Mouse (Mus musculus) stomach, postnatal 0 days (tissue): ENCODE data around the gene Uso1.

ENCODE experiments used
- CTCF ChIP-seq: IDR thresholded peaks from 2 replicates; pipeline ENCODE4 v1.5.1; 2016; ENCODE audit warnings: antibody characterized with exemption, low read depth, mild to moderate bottlenecking, moderate library complexity
- EP300 ChIP-seq: optimal IDR thresholded peaks from 2 replicates; pipeline ENCODE3; 2016; ENCODE audit warnings: antibody characterized with exemption

- TF ChIP-seq CTCF (0 out of 2 replicates have a peak, but pooled peaks have one; percentile 3), EP300 (no peak)
Observed at GRCm38 (mm10) chr5:92134934-92135333, 2.8 kb upstream of the Uso1 start.
